Mouse (Mus musculus): Measurements from ENCODE around the gene Maf.

Maf gene

GRCm38 (mm10) chr8:115706861-115707730 is 498 bp downstream of the Maf start:
- ChIA-PET CTCF (interaction anchor here in 1 of 4 experiments (0.6 kb wide), 1 partner anchor 578 kb away, joined by 3 read pairs; no protein-coding TSS in a partner anchor), POLR2A (interaction anchor here in 1 of 4 experiments (1.1 kb wide), 1 partner anchor 178 kb away, joined by 3 read pairs; no protein-coding TSS in a partner anchor)

GRCm38 (mm10) chr8:115706411-115706860 is 1.2 kb downstream of the Maf start:
- POLR2A ChIA-PET = interaction anchor here in 1 of 4 experiments (1.1 kb wide), 1 partner anchor 179 kb away, joined by 3 read pairs; no protein-coding TSS in a partner anchor

GRCm38 (mm10) chr8:115705591-115706110 is 1.9 kb downstream of the Maf start:
- POLR2A ChIA-PET = interaction anchor here in 1 of 4 experiments (0.6 kb wide), 1 partner anchor 1171 kb away, joined by 4 read pairs; no protein-coding TSS in a partner anchor
- CTCF ChIA-PET = interaction anchor here in 2 of 4 experiments (0.6 to 0.7 kb wide), 3 partner anchors 251 to 775 kb away, joined by 3 to 6 read pairs (median 5); no protein-coding TSS in a partner anchor

More at GRCm38 (mm10) chr8:115706411-115706860, 1.2 kb downstream of the Maf start:
- CTCF ChIA-PET = interaction anchor here in 1 of 4 experiments (0.7 kb wide), 1 partner anchor 774 kb away, joined by 3 read pairs; no protein-coding TSS in a partner anchor

- ChIA-PET POLR2A (interaction anchor here in 1 of 4 experiments (0.7 kb wide), 1 partner anchor 1248 kb away, joined by 4 read pairs; no protein-coding TSS in a partner anchor), CTCF (no interaction called here)
Observed at GRCm38 (mm10) chr8:115703056-115703455, 4.5 kb downstream of the Maf start.

- ChIA-PET CTCF (interaction anchor here in 1 of 4 experiments (0.8 kb wide), 1 partner anchor 8 kb away, joined by 4 read pairs; no protein-coding TSS in a partner anchor), POLR2A (no interaction called here)
Observed at GRCm38 (mm10) chr8:115701001-115701400, 6.6 kb downstream of the Maf start.

- POLR2A ChIA-PET = no interaction called here
- CTCF ChIA-PET = no interaction called here
Observed at GRCm38 (mm10) chr8:115699151-115699550, 8.4 kb downstream of the Maf start.

GRCm38 (mm10) chr8:115697410-115697809 is 10.2 kb downstream of the Maf start:
- ChIA-PET POLR2A (interaction anchor here in 1 of 4 experiments (0.6 kb wide), 1 partner anchor 299 kb away, joined by 3 read pairs; no protein-coding TSS in a partner anchor), CTCF (no interaction called here)

- ChIA-PET POLR2A (no interaction called here), CTCF (no interaction called here)
Observed at GRCm38 (mm10) chr8:115696661-115697060, 10.9 kb downstream of the Maf start.

GRCm38 (mm10) chr8:115687349-115687748 is 20.2 kb downstream of the Maf start:
- POLR2A ChIA-PET = no interaction called here
- CTCF ChIA-PET = interaction anchor here in 1 of 4 experiments (0.7 kb wide), 1 partner anchor 887 kb away, joined by 3 read pairs; no protein-coding TSS in a partner anchor

GRCm38 (mm10) chr8:115683309-115683708 is 24.3 kb downstream of the Maf start:
- POLR2A ChIA-PET = interaction anchor here in 1 of 4 experiments (0.6 kb wide), 1 partner anchor 555 kb away, joined by 3 read pairs; no protein-coding TSS in a partner anchor
- CTCF ChIA-PET = no interaction called here

GRCm38 (mm10) chr8:115679539-115679938 is 28.1 kb downstream of the Maf start:
- POLR2A ChIA-PET = no interaction called here
- CTCF ChIA-PET = no interaction called here

GRCm38 (mm10) chr8:115664866-115665265 is 42.7 kb downstream of the Maf start:
- POLR2A ChIA-PET = no interaction called here
- CTCF ChIA-PET = no interaction called here

GRCm38 (mm10) chr8:115650110-115650521 is 57.5 kb downstream of the Maf start:
- POLR2A ChIA-PET = no interaction called here
- CTCF ChIA-PET = interaction anchor here in 1 of 4 experiments (0.6 kb wide), 1 partner anchor 59 kb away, joined by 3 read pairs; no protein-coding TSS in a partner anchor

- ChIA-PET CTCF (no interaction called here), POLR2A (interaction anchor here in 1 of 4 experiments (0.6 kb wide), 1 partner anchor 63 kb away, joined by 3 read pairs; no protein-coding TSS in a partner anchor)
Observed at GRCm38 (mm10) chr8:115645139-115645538, 62.5 kb downstream of the Maf start.

GRCm38 (mm10) chr8:115641936-115642335 is 65.7 kb downstream of the Maf start:
- ChIA-PET CTCF (no interaction called here), POLR2A (no interaction called here)

GRCm38 (mm10) chr8:115639951-115640350 is 67.6 kb downstream of the Maf start:
- CTCF ChIA-PET = no interaction called here
- POLR2A ChIA-PET = no interaction called here

- POLR2A ChIA-PET = no interaction called here
- CTCF ChIA-PET = no interaction called here
Observed at GRCm38 (mm10) chr8:115636751-115637150, 70.8 kb downstream of the Maf start.
